Mouse (Mus musculus) neutrophil, adult 83 days (primary cell): ENCODE data around the gene Rasa2. TPM values are rescaled to one million over a fixed set of nuclear protein-coding genes. Genes with fewer than 3 reads are reported as not detected.

Source experiments
- total RNA-seq, 2 experiments: library from RNA; stranded (reverse); gene quantifications; one replicate each; pipeline ENCODE4 v1.2.4; 2023

Gene Rasa2
- 10 to 100 TPM; 40.3 to 44.3 TPM for total RNA-seq

GRCm38 (mm10) chr9:96631389-96632072, at the start of gene Rasa2:
Rasa2 (minus strand) TSS chr9:96631617.

GRCm38 (mm10) chr9:96524972-96525506, 106.4 kb downstream of the Rasa2 start, which contains the start of gene Gm28729:
Gm28729 (minus strand) TSS chr9:96525264.

Other genes starting within 250 kb of the Rasa2 start
- gene Rnf7, start 152.9 kb downstream of the Rasa2 start, total RNA-seq, result 10 to 100 TPM; 25.1 to 30.6 TPM
- not detected for gene Gm28729, start 106.4 kb downstream of the Rasa2 start, total RNA-seq
- gene Zbtb38, start 121.2 kb upstream of the Rasa2 start, total RNA-seq, result 10 to 100 TPM; 13.4 to 16.2 TPM